Mouse (Mus musculus): ENCODE results near the gene Msi1. TPM values are rescaled to one million over a fixed set of nuclear protein-coding genes. Genes with fewer than 3 reads are reported as not detected.

Msi1 gene
- polyA plus RNA-seq, 2 experiments = 15.5 to 40.6 TPM

GRCm38 (mm10) chr5:115396654-115397053 is 32.7 kb upstream of the Msi1 start:
- 59% methylated on average over 11 of the region's 11 CpGs for WGBS
- H3K4me2 ChIP-seq (replicated peaks; ENCODE audit: low read depth, low read length, severe bottlenecking) = no peak overlapping the region
- DNase-seq (ENCODE audit: low spot score) (no peak), ATAC-seq (ENCODE audit: low FRiP score, low read depth) (no peak)
- no peak overlapping the region for H3K9ac ChIP-seq (ENCODE audit: low read depth, low read length, severe bottlenecking)
- no peak overlapping the region for H3K4me3 ChIP-seq (replicated peaks; ENCODE audit: low read length)
- no peaks in the 10 kb centered on the region for H3K9me3 ChIP-seq (ENCODE audit: control insufficient read depth, low read length)
- peaks cover 8% of the 10 kb centered on the region; the same call in 1 of the 2 replicates for H3K4me1 ChIP-seq (ENCODE audit: control insufficient read depth, insufficient read depth, low read length)
- TF ChIP-seq POLR2A (IDR thresholded peaks at IDR 0.05; ENCODE audit: borderline replicate concordance, extremely low read depth, insufficient read depth, insufficient read length) = no peak
- no peak overlapping the region for H3K27ac ChIP-seq (replicated peaks; ENCODE audit: low read depth, low read length)
- H3K36me3 ChIP-seq (ENCODE audit: control insufficient read depth, insufficient read depth, low read length) = no peaks in the 10 kb centered on the region
- H3K27me3 ChIP-seq (ENCODE audit: control insufficient read depth, insufficient read depth, low read length) = no peaks in the 10 kb centered on the region

- H3K27ac ChIP-seq (replicated peaks; ENCODE audit: low read depth, low read length) = no peak overlapping the region
These were observed 31.3 kb upstream of the Msi1 start for GRCm38 (mm10) chr5:115397839-115398780.

GRCm38 (mm10) chr5:115402063-115402462 is 27.3 kb upstream of the Msi1 start:
- H3K9ac ChIP-seq (ENCODE audit: low read depth, low read length, severe bottlenecking) = no peak overlapping the region
- ATAC-seq (ENCODE audit: low FRiP score, low read depth) (no peak), DNase-seq (ENCODE audit: low spot score) (no peak)
- no peak overlapping the region for H3K27ac ChIP-seq (replicated peaks; ENCODE audit: low read depth, low read length)
- H3K4me1 ChIP-seq (ENCODE audit: control insufficient read depth, insufficient read depth, low read length) = peaks cover 18% of the 10 kb centered on the region
- no peaks in the 10 kb centered on the region for H3K36me3 ChIP-seq (ENCODE audit: control insufficient read depth, insufficient read depth, low read length)
- H3K9me3 ChIP-seq (ENCODE audit: control insufficient read depth, low read length) = no peaks in the 10 kb centered on the region
- 88% methylated on average over 8 of the region's 8 CpGs for WGBS
- no peaks in the 10 kb centered on the region for H3K27me3 ChIP-seq (ENCODE audit: control insufficient read depth, insufficient read depth, low read length)
- no peak overlapping the region for H3K4me2 ChIP-seq (replicated peaks; ENCODE audit: low read depth, low read length, severe bottlenecking)
- no peak for TF ChIP-seq POLR2A (IDR thresholded peaks at IDR 0.05; ENCODE audit: borderline replicate concordance, extremely low read depth, insufficient read depth, insufficient read length)
- no peak overlapping the region for H3K4me3 ChIP-seq (replicated peaks; ENCODE audit: low read length)

More at GRCm38 (mm10) chr5:115397839-115398780, 31.3 kb upstream of the Msi1 start:
- 0 out of 2 replicates have a peak, but pooled peaks have one; percentile 52 for TF ChIP-seq POLR2A (IDR thresholded peaks at IDR 0.05; ENCODE audit: borderline replicate concordance, extremely low read depth, insufficient read depth, insufficient read length)
- Histone ChIP-seq H3K9ac (ENCODE audit: low read depth, low read length, severe bottlenecking) (peak overlapping the region; percentile 74), H3K36me3 (ENCODE audit: control insufficient read depth, insufficient read depth, low read length) (no peaks in the 10 kb centered on the region), H3K4me1 (ENCODE audit: control insufficient read depth, insufficient read depth, low read length) (peaks cover 8% of the 10 kb centered on the region; the same call in 1 of the 2 replicates), H3K4me3 (replicated peaks; ENCODE audit: low read length) (peak overlapping the region; percentile 36), H3K9me3 (ENCODE audit: control insufficient read depth, low read length) (no peaks in the 10 kb centered on the region), H3K27me3 (ENCODE audit: control insufficient read depth, insufficient read depth, low read length) (no peaks in the 10 kb centered on the region), H3K4me2 (replicated peaks; ENCODE audit: low read depth, low read length, severe bottlenecking) (peak overlapping the region; percentile 85)
- 3% methylated on average over 48 of the region's 48 CpGs for WGBS
- DNase-seq (ENCODE audit: low spot score) (no peak), ATAC-seq (ENCODE audit: low FRiP score, low read depth) (peak; percentile 56)

- DNase-seq (ENCODE audit: low spot score) (no peak), ATAC-seq (ENCODE audit: low FRiP score, low read depth) (no peak)
- Histone ChIP-seq H3K9ac (ENCODE audit: low read depth, low read length, severe bottlenecking) (peak overlapping the region; percentile 47; the same call in 1 of the 2 replicates), H3K9me3 (ENCODE audit: control insufficient read depth, low read length) (no peaks in the 10 kb centered on the region), H3K4me1 (ENCODE audit: control insufficient read depth, insufficient read depth, low read length) (peaks cover 13% of the 10 kb centered on the region; the same call in 1 of the 2 replicates), H3K27ac (replicated peaks; ENCODE audit: low read depth, low read length) (no peak overlapping the region), H3K27me3 (ENCODE audit: control insufficient read depth, insufficient read depth, low read length) (no peaks in the 10 kb centered on the region), H3K36me3 (ENCODE audit: control insufficient read depth, insufficient read depth, low read length) (no peaks in the 10 kb centered on the region), H3K4me2 (replicated peaks; ENCODE audit: low read depth, low read length, severe bottlenecking) (peak overlapping the region; percentile 52), H3K4me3 (replicated peaks; ENCODE audit: low read length) (peak overlapping the region; percentile 22; the same call in 1 of the 2 replicates)
- 26% methylated on average over 16 of the region's 17 CpGs for WGBS
- TF ChIP-seq POLR2A (IDR thresholded peaks at IDR 0.05; ENCODE audit: borderline replicate concordance, extremely low read depth, insufficient read depth, insufficient read length) = no peak
These were observed 25.8 kb upstream of the Msi1 start for GRCm38 (mm10) chr5:115403436-115404140.

- H3K4me1 ChIP-seq (ENCODE audit: control insufficient read depth, insufficient read depth, low read length) = peaks cover 11% of the 10 kb centered on the region; the same call in 1 of the 2 replicates
- peak overlapping the region; percentile 22 for H3K4me3 ChIP-seq (replicated peaks; ENCODE audit: low read length)
- 1% methylated on average over 18 of the region's 18 CpGs for WGBS
- H3K9ac ChIP-seq (ENCODE audit: low read depth, low read length, severe bottlenecking) = peak overlapping the region; percentile 47
- no peaks in the 10 kb centered on the region for H3K9me3 ChIP-seq (ENCODE audit: control insufficient read depth, low read length)
- no peak overlapping the region for H3K27ac ChIP-seq (replicated peaks; ENCODE audit: low read depth, low read length)
- ATAC-seq (ENCODE audit: low FRiP score, low read depth) (0 out of 2 replicates have a peak, but pooled peaks have one; percentile 27), DNase-seq (ENCODE audit: low spot score) (peak; percentile 18)
- no peaks in the 10 kb centered on the region for H3K27me3 ChIP-seq (ENCODE audit: control insufficient read depth, insufficient read depth, low read length)
- no peaks in the 10 kb centered on the region for H3K36me3 ChIP-seq (ENCODE audit: control insufficient read depth, insufficient read depth, low read length)
- TF ChIP-seq POLR2A (IDR thresholded peaks at IDR 0.05; ENCODE audit: borderline replicate concordance, extremely low read depth, insufficient read depth, insufficient read length) = no peak
- peak overlapping the region; percentile 52 for H3K4me2 ChIP-seq (replicated peaks; ENCODE audit: low read depth, low read length, severe bottlenecking)
These were observed 25.1 kb upstream of the Msi1 start for GRCm38 (mm10) chr5:115404241-115404794.

All from limb, embryonic 14.5 days (tissue).